Mouse (Mus musculus) heart, adult 2 months (tissue): ENCODE results near the gene Ufd1. TPM values are rescaled to one million over a fixed set of nuclear protein-coding genes. Genes with fewer than 3 reads are reported as not detected.

Experiments
- DNase-seq, 2 experiments: peaks; one replicate each; pipeline ENCODE4 v3.0.0; 2021
- H3K27ac ChIP-seq: fragments of 200-600 bp; 2 replicates; pipeline ENCODE4 v1.8.1; 2022
- H3K27me3 ChIP-seq: fragments of 200-500 bp; 2 replicates; pipeline ENCODE4 v1.6.1; 2012; ENCODE audit warnings: mild to moderate bottlenecking, low read length, inconsistent platforms, mixed read lengths; ENCODE audit not compliant: control insufficient read depth, insufficient read depth
- H3K36me3 ChIP-seq: fragments of 200-500 bp; 2 replicates; pipeline ENCODE4 v1.6.1; 2012; ENCODE audit warnings: low read length, inconsistent platforms; ENCODE audit not compliant: control insufficient read depth, insufficient read depth
- H3K4me1 ChIP-seq: fragments of 200-500 bp; 2 replicates; pipeline ENCODE4 v1.6.1; 2011; ENCODE audit warnings: low read length; ENCODE audit not compliant: control insufficient read depth, insufficient read depth
- H3K4me3 ChIP-seq: fragments of 200-600 bp; 2 replicates; pipeline ENCODE4 v1.8.1; 2022
- H3K79me2 ChIP-seq: fragments of 200-500 bp; replicated peaks from 2 replicates; pipeline ENCODE4 v1.6.1; 2012; ENCODE audit warnings: mild to moderate bottlenecking, inconsistent platforms, low read length, moderate library complexity, mixed read lengths; ENCODE audit not compliant: control insufficient read depth, insufficient read depth
- H3K9ac ChIP-seq: fragments of 200-500 bp; 2 replicates; pipeline ENCODE4 v1.6.1; 2012; ENCODE audit warnings: low read depth, mild to moderate bottlenecking, control low read depth, inconsistent platforms, low read length, mixed read lengths
- CTCF ChIP-seq: fragments of 200-600 bp; IDR thresholded peaks from 2 replicates; pipeline ENCODE4 v1.8.1; 2022; ENCODE audit warnings: antibody characterized with exemption, mild to moderate bottlenecking, moderate library complexity
- EP300 ChIP-seq: fragments of 200-500 bp; IDR thresholded peaks from 2 replicates; pipeline ENCODE4 v1.6.1; 2011; ENCODE audit warnings: low read depth, low read length, control low read depth; ENCODE audit not compliant: insufficient read depth
- POLR2A ChIP-seq: fragments of 200-500 bp; IDR thresholded peaks from 2 replicates; pipeline ENCODE4 v1.6.1; 2011; ENCODE audit warnings: mild to moderate bottlenecking, low read depth, low read length, control low read depth; ENCODE audit not compliant: insufficient read depth
- WGBS: fragments of 180-500 bp; shearing (Covaris S2); methylation state at CpG from one replicate; pipeline ENCODE4 v1.1.7; 2018; 5-methylcytosine and 5-hydroxymethylcytosine counted together
- intact Hi-C: fragments of 180-260 bp; cut with DNase I; formaldehyde crosslinking; loops from one replicate; pipeline ENCODE4 v1.15.1; 2025
- polyA plus RNA-seq: library from polyadenylated mRNA; depleted of rRNA; stranded (reverse); fragments of >200 nt; gene quantifications from 2 replicates; pipeline ENCODE4 v1.2.3, GENCODE M21; 2012
- total RNA-seq, 2 experiments: library from RNA; stranded (reverse); gene quantifications; 2 replicates each; pipeline ENCODE4 v1.2.3; 2021

Gene Ufd1
- total and polyA plus RNA-seq, 3 experiments, result 30.3 to 48.5 (median 45.4) TPM

- TF ChIP-seq CTCF (no peak), EP300 (no peak), POLR2A (no peak)
- DNase-seq, result no peak
- no peaks in the 10 kb centered on the region for H3K4me1 ChIP-seq
- intact Hi-C loops, result no loop called here
- H3K9ac ChIP-seq, result no peak overlapping the region
- H3K36me3 ChIP-seq, result peaks cover 4% of the 10 kb centered on the region
- WGBS, result 39% methylated on average over 1 of the region's 1 CpGs
- no peaks in the 10 kb centered on the region for H3K27me3 ChIP-seq
- H3K4me3 ChIP-seq, result no peak overlapping the region
- no peak overlapping the region for H3K27ac ChIP-seq
- no peaks in the 10 kb centered on the region for H3K79me2 ChIP-seq
Measured at GRCm38 (mm10) chr16:18822356-18822755, 10.8 kb downstream of the Ufd1 start.

GRCm38 (mm10) chr16:18822925-18823324 lies 11.3 kb downstream of the Ufd1 start:
- TF ChIP-seq CTCF (no peak), POLR2A (no peak), EP300 (no peak)
- no peak overlapping the region for H3K4me3 ChIP-seq
- no peaks in the 10 kb centered on the region for H3K27me3 ChIP-seq
- 77% methylated on average over 4 of the region's 4 CpGs for WGBS
- intact Hi-C loops, result no loop called here
- peaks cover 4% of the 10 kb centered on the region for H3K36me3 ChIP-seq
- H3K79me2 ChIP-seq, result no peaks in the 10 kb centered on the region
- no peak for DNase-seq
- H3K9ac ChIP-seq, result no peak overlapping the region
- H3K27ac ChIP-seq, result no peak overlapping the region
- no peaks in the 10 kb centered on the region for H3K4me1 ChIP-seq

- no peak overlapping the region for H3K27ac ChIP-seq
- intact Hi-C loops, result no loop called here
- peaks cover 8% of the 10 kb centered on the region for H3K36me3 ChIP-seq
Measured at GRCm38 (mm10) chr16:18828630-18829029, 17.1 kb downstream of the Ufd1 start.

GRCm38 (mm10) chr16:18829102-18829501 lies 17.5 kb downstream of the Ufd1 start:
- DNase-seq, result no peak
- Histone ChIP-seq H3K27ac (no peak overlapping the region), H3K79me2 (no peaks in the 10 kb centered on the region), H3K4me3 (no peak overlapping the region), H3K9ac (no peak overlapping the region), H3K4me1 (no peaks in the 10 kb centered on the region), H3K36me3 (peaks cover 8% of the 10 kb centered on the region), H3K27me3 (no peaks in the 10 kb centered on the region)
- intact Hi-C loops, result no loop called here
- WGBS, result 62% methylated on average over 6 of the region's 6 CpGs
- TF ChIP-seq CTCF (no peak), POLR2A (no peak), EP300 (no peak)

More at GRCm38 (mm10) chr16:18828630-18829029, 17.1 kb downstream of the Ufd1 start:
- TF ChIP-seq CTCF, result no peak
- TF ChIP-seq EP300, result no peak
- no peak for TF ChIP-seq POLR2A
- Histone ChIP-seq H3K9ac (no peak overlapping the region), H3K4me3 (no peak overlapping the region), H3K4me1 (no peaks in the 10 kb centered on the region), H3K79me2 (no peaks in the 10 kb centered on the region), H3K27me3 (no peaks in the 10 kb centered on the region)
- DNase-seq, result no peak
- WGBS, result 95% methylated on average over 3 of the region's 3 CpGs

GRCm38 (mm10) chr16:18833486-18833885 lies 21.9 kb downstream of the Ufd1 start:
- intact Hi-C loops, result no loop called here
- peaks cover 3% of the 10 kb centered on the region for H3K4me1 ChIP-seq
- no peaks in the 10 kb centered on the region for H3K27me3 ChIP-seq
- no peak overlapping the region for H3K27ac ChIP-seq
- DNase-seq, result no peak
- TF ChIP-seq POLR2A, result no peak
- TF ChIP-seq EP300, result no peak
- 0 out of 2 replicates have a peak, but pooled peaks have one; percentile 20 for TF ChIP-seq CTCF
- no peak overlapping the region for H3K4me3 ChIP-seq
- H3K79me2 ChIP-seq, result no peaks in the 10 kb centered on the region
- H3K9ac ChIP-seq, result no peak overlapping the region
- 63% methylated on average over 2 of the region's 2 CpGs for WGBS
- peaks cover 4% of the 10 kb centered on the region; the same call in 1 of the 2 replicates for H3K36me3 ChIP-seq

- no peak overlapping the region for H3K9ac ChIP-seq
- no peaks in the 10 kb centered on the region for H3K36me3 ChIP-seq
- H3K27me3 ChIP-seq, result no peaks in the 10 kb centered on the region
- TF ChIP-seq POLR2A (no peak), CTCF (no peak), EP300 (no peak)
- intact Hi-C loops, result no loop called here
- peak overlapping the region; percentile 96 for H3K4me3 ChIP-seq
- DNase-seq, result no peak
- peaks cover 3% of the 10 kb centered on the region for H3K4me1 ChIP-seq
- no peak overlapping the region for H3K27ac ChIP-seq
- no peaks in the 10 kb centered on the region for H3K79me2 ChIP-seq
- whole genome bisulfite sequencing, result 32% methylated on average over 3 of the region's 3 CpGs
Measured at GRCm38 (mm10) chr16:18836073-18836467, 24.5 kb downstream of the Ufd1 start.
